Mouse (Mus musculus) thymus, adult 2 months (tissue): ENCODE results near the gene Zfp668. TPM values are rescaled to one million over a fixed set of nuclear protein-coding genes. Genes with fewer than 3 reads are reported as not detected.

Source experiments
- DNase-seq: peaks from one replicate; pipeline ENCODE4 v3.0.0; 2021
- H3K27ac ChIP-seq: fragments of 200-500 bp; 2 replicates; pipeline ENCODE4 v1.5.1; 2012; ENCODE audit warnings: low read length, control low read depth; ENCODE audit not compliant: control insufficient read depth, insufficient read depth
- H3K27me3 ChIP-seq: fragments of 200-500 bp; 2 replicates; pipeline ENCODE4 v1.6.1; 2012; ENCODE audit warnings: mild to moderate bottlenecking, low read length, moderate library complexity, mixed read lengths; ENCODE audit not compliant: control insufficient read depth, insufficient read depth
- H3K36me3 ChIP-seq: fragments of 200-500 bp; 2 replicates; pipeline ENCODE4 v1.6.1; 2012; ENCODE audit warnings: mild to moderate bottlenecking, low read length, moderate library complexity; ENCODE audit not compliant: control insufficient read depth, insufficient read depth
- H3K4me1 ChIP-seq: fragments of 200-500 bp; replicated peaks from 2 replicates; pipeline ENCODE4 v1.6.1; 2012; ENCODE audit warnings: low read length; ENCODE audit not compliant: control insufficient read depth, insufficient read depth
- H3K4me3 ChIP-seq: fragments of 200-500 bp; 2 replicates; pipeline ENCODE4 v1.5.1; 2012; ENCODE audit warnings: mild to moderate bottlenecking, low read length, control low read depth, moderate library complexity; ENCODE audit not compliant: control insufficient read depth, insufficient read depth
- CTCF ChIP-seq: fragments of 200-500 bp; IDR thresholded peaks from 2 replicates; pipeline ENCODE4 v1.5.1; 2012; ENCODE audit warnings: mild to moderate bottlenecking, control low read depth, low read length, moderate library complexity, borderline replicate concordance; ENCODE audit not compliant: control insufficient read depth, poor library complexity, insufficient read depth; ENCODE audit errors: extremely low read depth
- POLR2A ChIP-seq: fragments of 200-500 bp; IDR thresholded peaks from 2 replicates; pipeline ENCODE4 v1.6.1; 2012; ENCODE audit warnings: mild to moderate bottlenecking, low read length, control low read depth, moderate library complexity; ENCODE audit not compliant: control insufficient read depth, poor library complexity, insufficient read depth; ENCODE audit errors: extremely low read depth
- whole genome bisulfite sequencing: fragments of 180-500 bp; shearing (Covaris S2); methylation state at CpG from one replicate; pipeline ENCODE4 v1.1.7; 2018; 5-methylcytosine and 5-hydroxymethylcytosine counted together
- polyA plus RNA-seq: library from polyadenylated mRNA; depleted of rRNA; stranded (reverse); fragments of >200 nt; gene quantifications from 2 replicates; pipeline ENCODE4 v1.2.3, GENCODE M21; 2012

Zfp668 gene
- polyA plus RNA-seq, 1 experiment: 23.9 TPM

- 96% methylated on average over 5 of the region's 5 CpGs for WGBS
- no peak overlapping the region for H3K4me3 ChIP-seq
- no peak overlapping the region for H3K27ac ChIP-seq
- peaks cover under 1% of the 10 kb centered on the region; the same call in 1 of the 2 replicates for H3K4me1 ChIP-seq
- TF ChIP-seq POLR2A (no peak), CTCF (no peak)
- no peak for DNase-seq
- H3K36me3 ChIP-seq: no peaks in the 10 kb centered on the region
- no peaks in the 10 kb centered on the region for H3K27me3 ChIP-seq
Measured at GRCm38 (mm10) chr7:127837473-127837872, 39.2 kb downstream of the Zfp668 start.

GRCm38 (mm10) chr7:127835550-127835949 is 41.1 kb downstream of the Zfp668 start:
- Histone ChIP-seq H3K27me3 (no peaks in the 10 kb centered on the region), H3K4me1 (no peaks in the 10 kb centered on the region; the same call in 1 of the 2 replicates), H3K36me3 (no peaks in the 10 kb centered on the region), H3K27ac (no peak overlapping the region), H3K4me3 (no peak overlapping the region)
- 98% methylated on average over 2 of the region's 2 CpGs for WGBS
- no peak for TF ChIP-seq POLR2A
- TF ChIP-seq CTCF: no peak
- DNase-seq: no peak

GRCm38 (mm10) chr7:127824176-127824871 is 52.3 kb downstream of the Zfp668 start, which contains the start of the genes Stx4a and Stx1b:
Gene Stx4a (plus strand): TSS chr7:127824294.
Gene Stx1b (minus strand): TSS chr7:127824549.
- no peak for DNase-seq
- no peak within 1 kb of the TSS for H3K27ac ChIP-seq
- no peaks in the 10 kb centered on the region for H3K27me3 ChIP-seq
- H3K36me3 ChIP-seq: no peaks in the 10 kb centered on the region
- 0 out of 2 replicates have a peak, but pooled peaks cover 2% of the 10 kb centered on the region for H3K4me1 ChIP-seq
- no peak within 1 kb of the TSS for H3K4me3 ChIP-seq
- 34% methylated on average over 35 of the region's 38 CpGs for WGBS
- TF ChIP-seq CTCF: no peak

- no peak overlapping the region for H3K4me3 ChIP-seq
- no peaks in the 10 kb centered on the region for H3K27me3 ChIP-seq
- WGBS: 87% methylated on average over 11 of the region's 11 CpGs
- no peak overlapping the region for H3K27ac ChIP-seq
- DNase-seq: no peak
- 0 out of 2 replicates have a peak, but pooled peaks cover 2% of the 10 kb centered on the region for H3K4me1 ChIP-seq
- H3K36me3 ChIP-seq: no peaks in the 10 kb centered on the region
- TF ChIP-seq CTCF (no peak), POLR2A (no peak)
Measured at GRCm38 (mm10) chr7:127823236-127824171, 53.1 kb downstream of the Zfp668 start.

GRCm38 (mm10) chr7:127822494-127822893 is 54.1 kb downstream of the Zfp668 start:
- WGBS: 70% methylated on average over 3 of the region's 3 CpGs
- Histone ChIP-seq H3K27ac (no peak overlapping the region), H3K36me3 (no peaks in the 10 kb centered on the region), H3K4me3 (no peak overlapping the region), H3K27me3 (no peaks in the 10 kb centered on the region), H3K4me1 (0 out of 2 replicates have a peak, but pooled peaks cover 2% of the 10 kb centered on the region)
- DNase-seq: no peak
- TF ChIP-seq CTCF (no peak), POLR2A (no peak)

- H3K4me3 ChIP-seq: no peak overlapping the region
- no peaks in the 10 kb centered on the region for H3K36me3 ChIP-seq
- TF ChIP-seq CTCF (no peak), POLR2A (no peak)
- no peak for DNase-seq
- H3K27me3 ChIP-seq: no peaks in the 10 kb centered on the region
- 47% methylated on average over 13 of the region's 13 CpGs for WGBS
- peaks cover 6% of the 10 kb centered on the region for H3K4me1 ChIP-seq
- no peak overlapping the region for H3K27ac ChIP-seq
Measured at GRCm38 (mm10) chr7:127820836-127821509, 55.7 kb downstream of the Zfp668 start.
